Mouse (Mus musculus) liver, adult 2 months (tissue): ENCODE results near the gene Atp6v0b.

Source experiments
- CTCF ChIP-seq: fragments of 200-500 bp; IDR thresholded peaks from 2 replicates; pipeline ENCODE4 v1.5.1; 2011; ENCODE audit warnings: low read depth, low read length, control low read depth
- POLR2A ChIP-seq: fragments of 200-500 bp; IDR thresholded peaks from 2 replicates; pipeline ENCODE4 v1.6.1; 2011; ENCODE audit warnings: low read length, control low read depth; ENCODE audit not compliant: insufficient read depth; ENCODE audit errors: extremely low read depth

GRCm38 (mm10) chr4:117839366-117839765, 47.8 kb downstream of the Atp6v0b start:
- TF ChIP-seq CTCF (no peak), POLR2A (no peak)
